Mouse (Mus musculus): ENCODE data around the gene Tmem129.

Tmem129 gene

GRCm38 (mm10) chr5:33657787-33658663 lies at the start of gene Tmem129, which contains the start of gene Tacc3:
Gene Tmem129 (minus strand): TSS chr5:33658416.
Gene Tacc3 (plus strand): TSS chr5:33658128.
- peak; percentile 99 for DNase-seq

GRCm38 (mm10) chr5:33707163-33707562 lies 48.9 kb upstream of the Tmem129 start:
- no peak for DNase-seq

- no peak for DNase-seq
Observed at GRCm38 (mm10) chr5:33706350-33706629, 48.1 kb upstream of the Tmem129 start.

DNA sequence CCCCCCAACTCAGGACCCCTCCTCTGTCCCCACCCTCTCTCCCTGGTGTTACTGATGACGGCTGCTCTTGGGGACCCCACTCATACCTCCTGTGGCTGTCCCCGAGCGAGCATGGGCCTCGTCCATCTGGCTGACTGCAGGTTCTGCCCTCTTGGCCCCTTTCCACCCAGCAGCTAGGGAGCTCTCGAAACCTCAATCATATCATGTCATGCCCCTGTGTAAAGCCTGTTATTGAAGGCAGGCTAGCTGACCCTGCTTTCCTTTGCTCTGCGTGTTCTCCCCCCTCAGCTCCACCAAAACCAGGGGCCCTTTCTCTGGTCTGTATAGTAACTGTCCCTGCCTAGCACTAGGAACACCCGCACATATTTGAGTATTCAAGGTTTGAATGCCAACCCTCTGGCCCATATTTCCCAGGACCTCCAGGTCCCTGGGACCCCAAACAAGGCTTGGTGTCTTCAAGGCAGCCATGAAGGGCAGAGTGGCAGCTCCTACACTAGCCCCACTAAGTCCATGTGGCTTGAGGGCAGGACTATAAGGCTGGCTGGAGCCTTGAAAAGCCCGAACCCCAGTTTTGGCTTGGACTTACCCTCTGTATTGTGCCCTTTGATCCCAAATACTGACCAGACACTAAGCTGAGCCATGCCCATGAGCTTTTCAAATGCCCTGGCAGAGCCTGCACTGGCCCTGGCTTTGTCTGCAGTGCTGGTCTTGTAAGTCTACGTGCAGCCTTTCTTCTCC lies 47.6 kb upstream of the Tmem129 start:
- DNase-seq, result no peak

- peak; percentile 84 for DNase-seq
Observed at GRCm38 (mm10) chr5:33704945-33705611, 46.9 kb upstream of the Tmem129 start.

DNA sequence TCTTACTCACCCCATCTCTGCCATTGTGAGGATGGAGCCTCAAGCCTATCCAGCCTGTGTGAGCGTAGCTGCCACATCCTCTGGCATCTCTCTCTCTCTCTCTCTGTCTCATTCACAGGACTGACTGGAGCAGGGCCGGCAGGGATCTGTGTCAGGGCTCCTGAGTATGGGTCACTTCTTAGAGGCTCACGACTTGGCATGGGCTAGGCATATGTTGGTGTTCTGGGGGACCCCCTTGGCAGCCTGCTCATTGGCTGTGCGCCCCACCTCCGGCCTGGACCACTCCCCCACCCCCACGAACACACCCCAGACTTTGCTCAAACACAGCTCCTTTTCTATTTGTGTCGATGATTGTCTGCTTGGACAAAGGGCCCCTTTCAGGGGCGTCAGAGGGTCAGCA lies 45.8 kb upstream of the Tmem129 start:
- DNase-seq, result no peak

DNA sequence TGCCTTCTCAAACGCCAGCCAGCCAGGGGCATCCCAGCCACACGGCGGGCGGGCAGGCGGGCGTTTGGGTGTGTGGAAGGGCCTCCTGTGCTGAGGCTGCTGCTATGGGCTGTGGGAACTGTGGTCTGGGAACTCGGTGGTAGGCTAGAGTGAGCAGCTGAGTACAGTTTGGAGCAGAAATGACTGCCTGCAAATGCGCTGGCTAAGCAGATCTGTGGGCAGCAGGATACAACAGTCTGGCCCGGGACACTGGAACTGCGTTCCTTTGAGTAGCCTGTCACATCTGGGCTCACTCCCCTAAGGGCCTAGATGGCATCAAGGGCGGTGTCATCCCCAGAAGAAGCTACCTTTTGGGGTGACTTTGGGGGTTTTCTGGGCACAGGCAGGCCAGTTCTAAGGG lies 43.6 kb upstream of the Tmem129 start:
- no peak for DNase-seq

- no peak for DNase-seq
Observed at GRCm38 (mm10) chr5:33700010-33700409, 41.8 kb upstream of the Tmem129 start.

GRCm38 (mm10) chr5:33698669-33699068 lies 40.5 kb upstream of the Tmem129 start:
- DNase-seq, result no peak

DNA sequence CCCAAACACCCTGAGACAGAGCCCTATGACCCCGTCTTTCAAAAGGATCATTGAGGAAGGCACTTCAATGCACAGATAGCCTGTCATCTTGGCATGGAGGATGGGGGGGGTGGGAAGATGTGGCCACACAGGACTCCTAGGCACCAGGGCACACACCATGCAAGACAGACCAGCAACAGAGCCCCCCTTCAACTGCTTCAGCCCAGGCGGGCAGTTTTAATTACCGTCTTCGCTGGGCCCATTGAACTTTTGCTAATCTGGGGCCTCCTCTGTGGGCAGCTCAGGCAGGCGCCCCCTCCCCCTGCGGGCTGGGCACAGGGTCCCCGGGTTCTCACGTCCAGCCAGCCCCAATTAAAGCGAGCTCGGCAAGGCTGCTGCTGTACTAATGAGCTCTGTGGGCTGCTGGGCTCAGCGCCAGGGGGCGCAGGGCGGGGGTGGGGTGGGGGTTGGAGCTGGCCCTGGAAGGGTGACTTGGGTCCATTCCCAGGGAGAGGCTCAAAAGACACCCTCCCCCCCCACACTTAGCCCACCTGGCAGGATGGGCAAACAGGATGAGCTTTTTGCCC lies 39.8 kb upstream of the Tmem129 start:
- DNase-seq, result no peak

GRCm38 (mm10) chr5:33697534-33697933 lies 39.3 kb upstream of the Tmem129 start:
- no peak for DNase-seq

GRCm38 (mm10) chr5:33696430-33696829 lies 38.2 kb upstream of the Tmem129 start:
- DNase-seq, result no peak

GRCm38 (mm10) chr5:33695718-33696121 lies 37.5 kb upstream of the Tmem129 start:
- no peak for DNase-seq

- peak; percentile 89 for DNase-seq
Observed at GRCm38 (mm10) chr5:33694848-33695717, 36.9 kb upstream of the Tmem129 start.

GRCm38 (mm10) chr5:33694461-33694847 lies 36.2 kb upstream of the Tmem129 start:
- DNase-seq, result no peak

DNA sequence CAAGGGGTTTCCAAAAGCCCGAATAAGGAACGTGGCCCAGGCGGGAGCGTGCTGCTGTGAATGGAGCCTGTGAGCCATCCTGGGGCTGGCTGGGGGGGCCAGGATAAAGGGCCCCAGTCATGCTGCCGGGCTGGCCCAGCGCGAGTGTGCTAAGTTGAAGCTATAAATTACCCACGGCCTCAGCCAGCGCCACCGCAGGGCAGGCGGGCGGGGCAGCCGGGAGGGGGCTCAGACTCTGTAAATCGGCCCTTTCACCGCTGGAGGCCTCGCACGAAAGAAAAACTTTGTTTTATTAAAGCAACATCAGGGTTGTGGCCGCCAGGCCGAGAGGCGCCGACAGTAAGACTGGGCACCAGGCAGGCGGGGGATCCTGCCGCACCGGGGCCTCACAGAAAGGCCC lies 34.2 kb upstream of the Tmem129 start:
- peak; percentile 85 for DNase-seq

DNA sequence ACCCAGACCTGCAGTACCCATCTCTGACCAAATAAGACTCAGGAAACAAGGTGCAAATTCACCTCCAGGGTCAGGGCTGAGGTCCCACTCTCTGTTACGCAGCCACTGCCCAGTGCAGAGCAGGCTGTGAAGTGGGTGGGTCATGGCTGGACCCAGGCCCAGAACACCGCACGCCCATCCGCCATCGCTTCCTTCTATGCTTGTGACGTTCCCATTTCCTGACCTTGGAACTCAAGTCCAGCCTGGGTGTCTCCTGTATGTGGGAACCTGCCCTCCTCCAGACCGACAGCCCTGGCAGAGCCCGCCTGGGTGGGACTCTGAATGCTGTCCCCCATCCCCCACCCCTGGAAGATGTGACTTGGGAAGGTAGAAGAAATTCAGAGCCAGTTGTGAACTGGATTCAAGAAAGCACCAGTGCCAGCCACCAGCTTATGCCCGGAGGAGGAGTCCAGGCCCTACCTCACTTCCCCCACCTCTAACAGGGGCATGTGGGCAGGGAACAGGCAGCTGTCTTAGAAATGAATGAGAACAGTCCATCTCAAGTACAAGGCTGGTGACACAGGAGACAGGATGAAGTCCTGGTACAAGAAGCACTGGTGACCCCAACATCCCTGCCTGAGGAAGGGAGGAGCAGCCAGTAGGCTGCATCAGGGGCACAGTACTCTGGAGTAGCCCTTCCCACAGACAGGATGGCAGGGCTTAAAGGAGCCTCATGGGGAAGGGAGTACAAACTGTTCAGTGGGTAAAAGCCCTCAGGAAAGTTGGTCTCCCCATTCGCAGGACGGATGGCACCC lies 31.8 kb upstream of the Tmem129 start:
- no peak for DNase-seq

- DNase-seq, result peak; percentile 62
Observed at GRCm38 (mm10) chr5:33689221-33689844, 31.1 kb upstream of the Tmem129 start.

GRCm38 (mm10) chr5:33688278-33689220 lies 30.3 kb upstream of the Tmem129 start:
- DNase-seq, result no peak

DNA sequence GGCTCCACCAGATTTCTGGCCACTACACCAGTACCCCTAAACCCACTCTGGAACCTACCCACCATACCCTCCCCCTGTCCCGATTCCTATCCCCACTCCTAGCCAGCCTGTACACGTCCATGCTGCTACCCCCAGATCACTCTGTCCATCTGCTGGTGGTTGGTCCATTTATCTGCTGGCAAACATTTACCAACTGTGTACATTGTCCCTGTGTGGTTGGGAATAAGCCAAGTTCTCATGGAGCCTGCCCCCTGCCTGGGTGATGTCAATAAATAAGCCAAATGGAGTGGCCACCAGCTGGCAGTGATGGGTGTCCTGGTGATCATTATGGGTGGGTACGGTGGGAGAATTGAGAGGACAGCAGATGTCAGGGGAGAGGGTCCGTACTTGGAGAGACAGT lies 28.9 kb upstream of the Tmem129 start:
- DNase-seq, result no peak

Data from embryo, embryonic 11 days (tissue).